Mouse (Mus musculus) heart, adult 2 months (tissue): ENCODE results near the gene Ppp6r1. TPM values are rescaled to one million over a fixed set of nuclear protein-coding genes. Genes with fewer than 3 reads are reported as not detected.

ENCODE experiments used
- DNase-seq, 2 experiments: peaks; one replicate each; pipeline ENCODE4 v3.0.0; 2021
- H3K27ac ChIP-seq: fragments of 200-600 bp; 2 replicates; pipeline ENCODE4 v1.8.1; 2022
- H3K27me3 ChIP-seq: fragments of 200-500 bp; 2 replicates; pipeline ENCODE4 v1.6.1; 2012; ENCODE audit warnings: mild to moderate bottlenecking, low read length, inconsistent platforms, mixed read lengths; ENCODE audit not compliant: control insufficient read depth, insufficient read depth
- H3K36me3 ChIP-seq: fragments of 200-500 bp; 2 replicates; pipeline ENCODE4 v1.6.1; 2012; ENCODE audit warnings: low read length, inconsistent platforms; ENCODE audit not compliant: control insufficient read depth, insufficient read depth
- H3K4me1 ChIP-seq: fragments of 200-500 bp; 2 replicates; pipeline ENCODE4 v1.6.1; 2011; ENCODE audit warnings: low read length; ENCODE audit not compliant: control insufficient read depth, insufficient read depth
- H3K4me3 ChIP-seq: fragments of 200-600 bp; 2 replicates; pipeline ENCODE4 v1.8.1; 2022
- H3K79me2 ChIP-seq: fragments of 200-500 bp; replicated peaks from 2 replicates; pipeline ENCODE4 v1.6.1; 2012; ENCODE audit warnings: mild to moderate bottlenecking, inconsistent platforms, low read length, moderate library complexity, mixed read lengths; ENCODE audit not compliant: control insufficient read depth, insufficient read depth
- H3K9ac ChIP-seq: fragments of 200-500 bp; 2 replicates; pipeline ENCODE4 v1.6.1; 2012; ENCODE audit warnings: low read depth, mild to moderate bottlenecking, control low read depth, inconsistent platforms, low read length, mixed read lengths
- CTCF ChIP-seq: fragments of 200-600 bp; IDR thresholded peaks from 2 replicates; pipeline ENCODE4 v1.8.1; 2022; ENCODE audit warnings: antibody characterized with exemption, mild to moderate bottlenecking, moderate library complexity
- EP300 ChIP-seq: fragments of 200-500 bp; IDR thresholded peaks from 2 replicates; pipeline ENCODE4 v1.6.1; 2011; ENCODE audit warnings: low read depth, low read length, control low read depth; ENCODE audit not compliant: insufficient read depth
- POLR2A ChIP-seq: fragments of 200-500 bp; IDR thresholded peaks from 2 replicates; pipeline ENCODE4 v1.6.1; 2011; ENCODE audit warnings: mild to moderate bottlenecking, low read depth, low read length, control low read depth; ENCODE audit not compliant: insufficient read depth
- WGBS: fragments of 180-500 bp; shearing (Covaris S2); methylation state at CpG from one replicate; pipeline ENCODE4 v1.1.7; 2018; 5-methylcytosine and 5-hydroxymethylcytosine counted together
- intact Hi-C: fragments of 180-260 bp; cut with DNase I; formaldehyde crosslinking; loops from one replicate; pipeline ENCODE4 v1.15.1; 2025
- polyA plus RNA-seq: library from polyadenylated mRNA; depleted of rRNA; stranded (reverse); fragments of >200 nt; gene quantifications from 2 replicates; pipeline ENCODE4 v1.2.3, GENCODE M21; 2012
- total RNA-seq, 2 experiments: library from RNA; stranded (reverse); gene quantifications; 2 replicates each; pipeline ENCODE4 v1.2.3; 2021

Gene Ppp6r1
- total and polyA plus RNA-seq, 3 experiments: 67.1 to 71.9 (median 67.6) TPM

- intact Hi-C loops: loop anchor here (2.0 to 10.0 kb wide), 5 partner anchors 27 to 1487 kb away; partner anchors contain the start of genes Fiz1, Gm44973, Hspbp1 and Rpl28
- WGBS: 10% methylated on average over 9 of the region's 9 CpGs
- H3K27me3 ChIP-seq: no peaks in the 10 kb centered on the region
- H3K9ac ChIP-seq: peak overlapping the region; percentile 82
- peak overlapping the region; percentile 91 for H3K4me3 ChIP-seq
- H3K36me3 ChIP-seq: peaks cover 24% of the 10 kb centered on the region
- H3K79me2 ChIP-seq: peaks cover 10% of the 10 kb centered on the region
- TF ChIP-seq POLR2A: no peak
- peak overlapping the region; percentile 98 for H3K27ac ChIP-seq
- H3K4me1 ChIP-seq: peaks cover 22% of the 10 kb centered on the region
- DNase-seq: peak; percentile 24 to 39
Measured at GRCm38 (mm10) chr7:4657521-4658127, 1.2 kb downstream of the Ppp6r1 start.

GRCm38 (mm10) chr7:4656818-4657217, 2.0 kb downstream of the Ppp6r1 start:
- no peak overlapping the region; the same call in 1 of the 2 replicates for H3K27ac ChIP-seq
- TF ChIP-seq CTCF (no peak), POLR2A (no peak), EP300 (no peak)
- peaks cover 28% of the 10 kb centered on the region for H3K4me1 ChIP-seq
- DNase-seq: no peak
- H3K79me2 ChIP-seq: peaks cover 11% of the 10 kb centered on the region
- WGBS: 11% methylated on average over 1 of the region's 1 CpGs
- peak overlapping the region; percentile 23; the same call in 1 of the 2 replicates for H3K9ac ChIP-seq
- peaks cover 31% of the 10 kb centered on the region for H3K36me3 ChIP-seq
- intact Hi-C loops: loop anchor here (5.0 to 10.0 kb wide), 4 partner anchors 138 to 1488 kb away; partner anchors contain the start of genes Fiz1, Gm44973, Rpl28 and Zfp524
- no peaks in the 10 kb centered on the region for H3K27me3 ChIP-seq
- H3K4me3 ChIP-seq: peak overlapping the region; percentile 91; the same call in 1 of the 2 replicates

- WGBS: 18% methylated on average over 1 of the region's 1 CpGs
- Histone ChIP-seq H3K36me3 (peaks cover 32% of the 10 kb centered on the region), H3K4me1 (peaks cover 34% of the 10 kb centered on the region), H3K27ac (peak overlapping the region; percentile 18; the same call in 1 of the 2 replicates), H3K4me3 (no peak overlapping the region), H3K9ac (no peak overlapping the region), H3K27me3 (no peaks in the 10 kb centered on the region), H3K79me2 (peaks cover 11% of the 10 kb centered on the region)
- TF ChIP-seq EP300 (no peak), CTCF (no peak), POLR2A (no peak)
- no peak for DNase-seq
- intact Hi-C loops: loop anchor here (5.0 to 10.0 kb wide), 4 partner anchors 139 to 1489 kb away; partner anchors contain the start of genes Fiz1, Gm44973, Rpl28 and Zfp524
Measured at GRCm38 (mm10) chr7:4655916-4656315, 2.9 kb downstream of the Ppp6r1 start.

GRCm38 (mm10) chr7:4655393-4655792, 3.4 kb downstream of the Ppp6r1 start:
- intact Hi-C loops: loop anchor here (5.0 to 10.0 kb wide), 4 partner anchors 139 to 1489 kb away; partner anchors contain the start of genes Fiz1, Gm44973, Rpl28 and Zfp524
- H3K79me2 ChIP-seq: peaks cover 11% of the 10 kb centered on the region
- DNase-seq: no peak
- H3K36me3 ChIP-seq: peaks cover 32% of the 10 kb centered on the region
- no peak for TF ChIP-seq POLR2A
- H3K4me1 ChIP-seq: peaks cover 34% of the 10 kb centered on the region
- H3K4me3 ChIP-seq: no peak overlapping the region
- peak overlapping the region; percentile 23; the same call in 1 of the 2 replicates for H3K9ac ChIP-seq
- peak overlapping the region; percentile 18; the same call in 1 of the 2 replicates for H3K27ac ChIP-seq
- 61% methylated on average over 4 of the region's 4 CpGs for WGBS
- no peaks in the 10 kb centered on the region for H3K27me3 ChIP-seq

- peak overlapping the region; percentile 41 for H3K27ac ChIP-seq
Measured at GRCm38 (mm10) chr7:4654221-4654620, 4.6 kb downstream of the Ppp6r1 start.

GRCm38 (mm10) chr7:4653780-4654179, 5.0 kb downstream of the Ppp6r1 start:
- Histone ChIP-seq H3K4me3 (no peak overlapping the region), H3K27me3 (no peaks in the 10 kb centered on the region), H3K4me1 (peaks cover 34% of the 10 kb centered on the region), H3K36me3 (peaks cover 32% of the 10 kb centered on the region), H3K27ac (peak overlapping the region; percentile 41), H3K79me2 (peaks cover 11% of the 10 kb centered on the region), H3K9ac (no peak overlapping the region)
- peak in 1 of 2 experiments; percentile 55 for DNase-seq
- WGBS: 51% methylated on average over 7 of the region's 7 CpGs
- TF ChIP-seq EP300: no peak
- TF ChIP-seq POLR2A: no peak
- no peak for TF ChIP-seq CTCF
- intact Hi-C loops: loop anchor here (10.0 kb wide), 3 partner anchors 141 to 1491 kb away; partner anchors contain the start of genes Fiz1, Gm44973, Rpl28 and Zfp524

More at GRCm38 (mm10) chr7:4654221-4654620, 4.6 kb downstream of the Ppp6r1 start:
- TF ChIP-seq POLR2A: no peak
- no peak for TF ChIP-seq CTCF
- no peak for TF ChIP-seq EP300
- no peak for DNase-seq
- intact Hi-C loops: loop anchor here (10.0 kb wide), 3 partner anchors 141 to 1491 kb away; partner anchors contain the start of genes Fiz1, Gm44973, Rpl28 and Zfp524
- peaks cover 11% of the 10 kb centered on the region for H3K79me2 ChIP-seq
- H3K27me3 ChIP-seq: no peaks in the 10 kb centered on the region
- H3K4me1 ChIP-seq: peaks cover 34% of the 10 kb centered on the region
- WGBS: 42% methylated on average over 2 of the region's 2 CpGs
- H3K36me3 ChIP-seq: peaks cover 32% of the 10 kb centered on the region
- H3K9ac ChIP-seq: peak overlapping the region; percentile 25; the same call in 1 of the 2 replicates
- no peak overlapping the region for H3K4me3 ChIP-seq
